Mouse (Mus musculus): ENCODE data around the gene Pmfbp1. TPM values are rescaled to one million over a fixed set of nuclear protein-coding genes. Genes with fewer than 3 reads are reported as not detected.
"Not testable (repeated sequence)": the region's sequence is repeated elsewhere in the genome, so short reads cannot be mapped to it uniquely, and the experiment has no call there.

The Pmfbp1 gene
- not detected in 2 replicates for polyA plus RNA-seq (2012)

DNA sequence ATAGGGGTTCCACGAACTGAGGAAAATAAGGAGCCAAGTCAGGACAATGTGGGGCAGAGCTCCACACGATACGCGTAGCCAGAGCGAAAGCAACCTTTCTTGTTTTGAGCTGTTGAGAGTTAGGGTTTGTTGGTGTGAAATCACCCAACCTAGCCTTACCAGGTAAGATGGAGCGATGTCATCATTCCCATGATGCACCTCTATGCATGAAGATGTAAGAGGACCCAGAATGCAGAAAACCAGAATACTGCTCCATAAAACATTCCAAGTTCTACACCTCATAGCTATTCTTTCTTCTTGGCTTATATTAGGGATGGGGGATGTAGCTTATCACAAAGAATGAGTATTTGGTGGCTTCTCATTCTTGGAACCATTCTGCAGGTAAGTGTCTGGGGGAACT lies at the start of gene Pmfbp1:
TSS of gene Pmfbp1 (plus strand) at position 301 of the 400 bp plus-strand sequence.
- Histone ChIP-seq H3K36me3 (ENCODE audit: control insufficient read depth) (no peaks in the 10 kb centered on the region), H3K9me3 (ENCODE audit: control insufficient read depth, low read length) (peaks cover 4% of the 10 kb centered on the region; the same call in 1 of the 2 replicates), H3K4me1 (ENCODE audit: control insufficient read depth) (no peaks in the 10 kb centered on the region), H3K27me3 (ENCODE audit: control insufficient read depth) (no peaks in the 10 kb centered on the region), H3K4me3 (replicated peaks) (no peak within 1 kb of the TSS)
- no peak for TF ChIP-seq GATA1 (IDR thresholded peaks at IDR 0.05; ENCODE audit: low read length)
- no peak for TF ChIP-seq TAL1 (IDR thresholded peaks at IDR 0.05; ENCODE audit: low read length)

GRCm38 (mm10) chr8:109446896-109447295 lies 46.9 kb upstream of the Pmfbp1 start:
- not testable (repeated sequence) for H3K27me3 ChIP-seq (ENCODE audit: control insufficient read depth); H3K9me3 ChIP-seq (ENCODE audit: control insufficient read depth, low read length); H3K4me3 ChIP-seq (replicated peaks); H3K36me3 ChIP-seq (ENCODE audit: control insufficient read depth); H3K4me1 ChIP-seq (ENCODE audit: control insufficient read depth)

- TF ChIP-seq GATA1 (IDR thresholded peaks at IDR 0.05; ENCODE audit: low read length): no peak
- no peak for TF ChIP-seq TAL1 (IDR thresholded peaks at IDR 0.05; ENCODE audit: low read length)
- Histone ChIP-seq H3K4me3 (replicated peaks) (no peak overlapping the region), H3K9me3 (ENCODE audit: control insufficient read depth, low read length) (no peaks in the 10 kb centered on the region; the same call in 1 of the 2 replicates), H3K27me3 (ENCODE audit: control insufficient read depth) (no peaks in the 10 kb centered on the region), H3K36me3 (ENCODE audit: control insufficient read depth) (no peaks in the 10 kb centered on the region), H3K4me1 (ENCODE audit: control insufficient read depth) (no peaks in the 10 kb centered on the region)
These were observed 42.8 kb upstream of the Pmfbp1 start for GRCm38 (mm10) chr8:109451000-109451399.

- TF ChIP-seq GATA1 (IDR thresholded peaks at IDR 0.05; ENCODE audit: low read length) (no peak), TAL1 (IDR thresholded peaks at IDR 0.05; ENCODE audit: low read length) (no peak)
- Histone ChIP-seq H3K9me3 (ENCODE audit: control insufficient read depth, low read length) (no peaks in the 10 kb centered on the region; the same call in 1 of the 2 replicates), H3K4me1 (ENCODE audit: control insufficient read depth) (no peaks in the 10 kb centered on the region), H3K27me3 (ENCODE audit: control insufficient read depth) (no peaks in the 10 kb centered on the region), H3K4me3 (replicated peaks) (no peak overlapping the region), H3K36me3 (ENCODE audit: control insufficient read depth) (no peaks in the 10 kb centered on the region)
These were observed 38.7 kb upstream of the Pmfbp1 start for GRCm38 (mm10) chr8:109455113-109455512.

DNA sequence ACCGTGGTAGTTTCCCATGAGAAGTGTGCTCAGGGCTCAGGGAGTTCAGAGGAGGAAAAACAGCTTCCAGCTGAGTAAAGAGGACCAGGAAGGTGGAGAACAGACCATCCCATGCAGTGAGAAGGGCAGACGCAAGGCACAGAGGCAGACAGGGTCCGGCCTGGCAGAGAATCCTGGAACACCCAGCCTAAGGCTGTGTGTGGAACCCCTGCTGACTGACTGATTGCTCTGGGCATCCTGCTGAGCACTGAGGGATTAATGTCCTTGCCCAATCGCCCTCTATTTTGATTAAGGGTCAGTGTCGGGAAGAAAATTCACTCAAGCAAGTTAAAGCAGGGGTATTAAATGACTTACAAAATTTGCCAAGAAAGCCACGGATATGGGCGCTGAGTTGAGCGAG lies 36.4 kb upstream of the Pmfbp1 start:
- Histone ChIP-seq H3K4me1 (ENCODE audit: control insufficient read depth) (no peaks in the 10 kb centered on the region), H3K27me3 (ENCODE audit: control insufficient read depth) (no peaks in the 10 kb centered on the region), H3K9me3 (ENCODE audit: control insufficient read depth, low read length) (no peaks in the 10 kb centered on the region; the same call in 1 of the 2 replicates), H3K4me3 (replicated peaks) (no peak overlapping the region), H3K36me3 (ENCODE audit: control insufficient read depth) (no peaks in the 10 kb centered on the region)
- no peak for TF ChIP-seq TAL1 (IDR thresholded peaks at IDR 0.05; ENCODE audit: low read length)
- no peak for TF ChIP-seq GATA1 (IDR thresholded peaks at IDR 0.05; ENCODE audit: low read length)

DNA sequence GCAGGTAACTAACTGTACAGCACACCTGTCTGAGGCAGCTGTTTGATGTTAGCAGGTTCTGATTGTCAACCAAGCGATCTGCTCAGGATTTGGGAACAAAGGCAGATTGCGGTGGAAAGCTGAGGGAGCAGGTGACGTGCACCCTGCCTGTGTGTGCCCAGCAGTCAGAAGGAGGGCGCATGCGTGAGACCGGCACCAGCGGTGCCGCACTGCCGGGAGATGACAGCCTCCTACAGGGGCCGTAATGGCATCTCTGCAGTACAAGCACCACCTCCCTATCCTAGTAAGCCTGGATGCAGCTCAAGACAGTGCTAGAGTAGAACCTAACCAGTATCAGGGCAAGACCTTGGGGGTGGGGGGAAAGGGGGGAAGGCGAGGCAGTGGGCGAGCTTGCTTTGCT lies 35.2 kb upstream of the Pmfbp1 start:
- no peaks in the 10 kb centered on the region for H3K4me1 ChIP-seq (ENCODE audit: control insufficient read depth)
- H3K27me3 ChIP-seq (ENCODE audit: control insufficient read depth): no peaks in the 10 kb centered on the region
- H3K4me3 ChIP-seq (replicated peaks): no peak overlapping the region
- H3K36me3 ChIP-seq (ENCODE audit: control insufficient read depth): no peaks in the 10 kb centered on the region
- no peak for TF ChIP-seq GATA1 (IDR thresholded peaks at IDR 0.05; ENCODE audit: low read length)
- TF ChIP-seq TAL1 (IDR thresholded peaks at IDR 0.05; ENCODE audit: low read length): no peak
- H3K9me3 ChIP-seq (ENCODE audit: control insufficient read depth, low read length): no peaks in the 10 kb centered on the region; the same call in 1 of the 2 replicates

DNA sequence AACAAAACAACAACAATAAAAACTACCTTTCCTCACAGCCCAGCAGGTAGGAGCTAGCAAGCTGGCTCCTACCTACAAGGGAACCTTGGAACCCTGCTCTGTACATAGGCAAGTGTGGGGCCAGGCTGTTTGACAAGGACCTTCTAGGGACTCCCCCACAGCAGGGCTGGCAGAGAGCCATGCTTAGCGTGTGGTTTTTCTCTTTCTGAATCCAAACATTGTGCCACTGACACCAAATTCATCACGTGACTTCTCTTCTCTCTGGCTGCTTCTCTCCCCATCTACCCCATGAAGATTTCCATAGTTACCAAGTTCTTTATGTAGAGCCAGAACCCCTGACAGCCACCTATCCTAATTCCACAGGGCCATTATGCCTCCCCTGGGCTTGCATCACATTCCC lies 30.8 kb upstream of the Pmfbp1 start:
- TF ChIP-seq GATA1 (IDR thresholded peaks at IDR 0.05; ENCODE audit: low read length): no peak
- TF ChIP-seq TAL1 (IDR thresholded peaks at IDR 0.05; ENCODE audit: low read length): no peak
- Histone ChIP-seq H3K4me3 (replicated peaks) (no peak overlapping the region), H3K27me3 (ENCODE audit: control insufficient read depth) (no peaks in the 10 kb centered on the region), H3K9me3 (ENCODE audit: control insufficient read depth, low read length) (no peaks in the 10 kb centered on the region), H3K36me3 (ENCODE audit: control insufficient read depth) (no peaks in the 10 kb centered on the region), H3K4me1 (ENCODE audit: control insufficient read depth) (no peaks in the 10 kb centered on the region)

GRCm38 (mm10) chr8:109463677-109464313 lies 30.0 kb upstream of the Pmfbp1 start:
- H3K9me3 ChIP-seq (ENCODE audit: control insufficient read depth, low read length): no peaks in the 10 kb centered on the region
- TF ChIP-seq TAL1 (IDR thresholded peaks at IDR 0.05; ENCODE audit: low read length) (no peak), GATA1 (IDR thresholded peaks at IDR 0.05; ENCODE audit: low read length) (no peak)
- no peaks in the 10 kb centered on the region for H3K4me1 ChIP-seq (ENCODE audit: control insufficient read depth)
- H3K27me3 ChIP-seq (ENCODE audit: control insufficient read depth): no peaks in the 10 kb centered on the region
- no peak overlapping the region for H3K4me3 ChIP-seq (replicated peaks)
- no peaks in the 10 kb centered on the region for H3K36me3 ChIP-seq (ENCODE audit: control insufficient read depth)

DNA sequence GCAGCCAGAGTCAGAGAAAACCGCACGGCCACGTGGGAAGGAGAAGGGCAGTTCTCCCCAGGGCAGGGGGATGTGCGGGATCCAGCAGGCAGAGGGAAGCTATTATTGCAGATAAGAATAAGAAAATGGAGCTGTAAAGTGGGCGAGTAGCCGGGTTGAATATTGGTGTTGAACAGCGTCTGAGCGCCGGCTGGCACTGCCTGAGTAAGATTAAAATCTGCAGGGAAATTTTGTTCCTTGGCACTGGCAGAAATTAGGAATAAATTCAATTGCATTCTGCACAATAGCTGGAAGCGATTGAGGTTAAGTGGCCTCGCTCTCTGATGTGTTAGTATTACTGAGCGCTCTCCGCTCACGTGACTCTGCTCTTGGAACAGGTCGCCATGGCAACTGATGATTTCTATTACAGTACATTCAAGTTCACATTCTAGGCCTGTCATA lies 29.4 kb upstream of the Pmfbp1 start:
- H3K27me3 ChIP-seq (ENCODE audit: control insufficient read depth): no peaks in the 10 kb centered on the region
- H3K36me3 ChIP-seq (ENCODE audit: control insufficient read depth): no peaks in the 10 kb centered on the region
- no peaks in the 10 kb centered on the region for H3K4me1 ChIP-seq (ENCODE audit: control insufficient read depth)
- no peak for TF ChIP-seq GATA1 (IDR thresholded peaks at IDR 0.05; ENCODE audit: low read length)
- no peak for TF ChIP-seq TAL1 (IDR thresholded peaks at IDR 0.05; ENCODE audit: low read length)
- no peak overlapping the region for H3K4me3 ChIP-seq (replicated peaks)
- H3K9me3 ChIP-seq (ENCODE audit: control insufficient read depth, low read length): no peaks in the 10 kb centered on the region

DNA sequence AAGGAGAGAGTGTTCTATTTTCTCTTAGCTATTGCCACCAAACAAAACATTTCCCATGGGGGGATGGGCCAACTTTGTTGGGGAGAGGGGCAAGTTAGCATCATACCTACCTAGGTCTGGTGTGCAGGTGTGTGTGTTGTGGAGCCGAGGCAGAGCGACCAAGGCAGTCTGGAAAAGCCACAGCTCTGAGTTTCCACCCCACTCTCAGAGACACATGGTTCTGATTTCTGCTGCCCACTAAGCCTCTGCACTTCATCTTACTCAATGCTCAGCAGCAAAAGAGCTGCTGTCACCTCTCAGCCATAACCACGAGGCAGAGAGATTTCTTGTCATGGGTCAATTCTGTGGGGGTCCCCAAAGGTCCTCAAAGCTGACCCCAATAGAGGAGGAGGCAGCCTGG lies 28.8 kb upstream of the Pmfbp1 start:
- H3K9me3 ChIP-seq (ENCODE audit: control insufficient read depth, low read length): no peaks in the 10 kb centered on the region

More for the DNA sequence above, 28.8 kb upstream of the Pmfbp1 start:
- TF ChIP-seq TAL1 (IDR thresholded peaks at IDR 0.05; ENCODE audit: low read length) (no peak), GATA1 (IDR thresholded peaks at IDR 0.05; ENCODE audit: low read length) (no peak)
- H3K27me3 ChIP-seq (ENCODE audit: control insufficient read depth): no peaks in the 10 kb centered on the region
- H3K4me1 ChIP-seq (ENCODE audit: control insufficient read depth): no peaks in the 10 kb centered on the region
- H3K4me3 ChIP-seq (replicated peaks): no peak overlapping the region
- no peaks in the 10 kb centered on the region for H3K36me3 ChIP-seq (ENCODE audit: control insufficient read depth)
